Mouse (Mus musculus) limb, embryonic 15.5 days (tissue): ENCODE results near the gene Tjp1. TPM values are rescaled to one million over a fixed set of nuclear protein-coding genes. Genes with fewer than 3 reads are reported as not detected.

Source experiments
- ATAC-seq: fragments of 200-750 bp; cut with Nextera tagmentation; 2 replicates; pipeline ENCODE4 v1.8.0; 2017; ENCODE audit warnings: low read depth, moderate TSS enrichment; ENCODE audit not compliant: insufficient number of reproducible peaks, low FRiP score, low TSS enrichment
- H3K27ac ChIP-seq: fragments of 300-500 bp; sonication (generic); 2 replicates; pipeline ENCODE4 v1.5.1; 2015; ENCODE audit warnings: moderate library complexity, mild to moderate bottlenecking, inconsistent platforms
- H3K27me3 ChIP-seq: fragments of 300-500 bp; sonication (generic); 2 replicates; pipeline ENCODE4 v1.6.1; 2015; ENCODE audit warnings: inconsistent platforms
- H3K36me3 ChIP-seq: fragments of 300-500 bp; sonication (generic); 2 replicates; pipeline ENCODE4 v1.6.1; 2015; ENCODE audit warnings: inconsistent platforms
- H3K4me1 ChIP-seq: fragments of 300-500 bp; sonication (generic); 2 replicates; pipeline ENCODE4 v1.6.1; 2015; ENCODE audit warnings: inconsistent platforms
- H3K4me2 ChIP-seq: fragments of 300-500 bp; sonication (generic); 2 replicates; pipeline ENCODE4 v1.6.1; 2015; ENCODE audit warnings: mild to moderate bottlenecking, inconsistent platforms
- H3K4me3 ChIP-seq: fragments of 300-500 bp; sonication (generic); 2 replicates; pipeline ENCODE4 v1.5.1; 2015; ENCODE audit warnings: mild to moderate bottlenecking, inconsistent platforms
- H3K9ac ChIP-seq: fragments of 300-500 bp; sonication (generic); 2 replicates; pipeline ENCODE4 v1.6.1; 2015; ENCODE audit warnings: inconsistent platforms
- H3K9me3 ChIP-seq: fragments of 300-500 bp; sonication (generic); 2 replicates; pipeline ENCODE4 v1.6.1; 2016; ENCODE audit warnings: inconsistent platforms
- WGBS: fragments of 180-500 bp; shearing (Covaris S2); methylation state at CpG from one replicate; pipeline ENCODE4 v1.1.7; 2015; 5-methylcytosine and 5-hydroxymethylcytosine counted together
- polyA plus RNA-seq: library from polyadenylated mRNA; unstranded; fragments of >200 nt; fragmentation: Nextera tagmentation; extraction: Ambion mirVana; gene quantifications from 2 replicates; pipeline ENCODE4 v1.2.1, GENCODE M21; 2015

Tjp1 gene
- polyA plus RNA-seq, 1 experiment from 2014 or later: 25.1 TPM

DNA sequence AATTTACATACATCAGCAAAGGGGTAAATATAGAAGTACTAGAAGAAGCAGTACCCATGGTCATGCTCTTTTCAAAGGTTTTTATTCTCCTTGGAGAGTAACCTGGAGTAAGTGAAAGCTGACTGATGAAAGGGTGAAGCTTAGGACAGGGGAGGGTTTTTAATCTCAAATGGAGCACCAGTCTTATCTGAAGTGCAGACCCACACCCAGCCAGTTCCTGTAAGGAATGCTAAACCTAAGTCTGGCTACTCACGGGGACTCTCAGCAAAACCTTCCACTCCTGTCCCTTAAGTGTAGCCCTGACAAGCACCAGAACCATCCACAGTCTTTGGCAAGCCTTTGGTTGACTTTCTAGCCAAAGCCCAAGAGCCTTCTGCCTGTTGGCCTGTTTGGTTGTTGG, 105.1 kb downstream of the Tjp1 start:
- Histone ChIP-seq H3K36me3 (no peaks in the 10 kb centered on the region), H3K4me1 (peaks cover 7% of the 10 kb centered on the region; the same call in 1 of the 2 replicates), H3K27ac (no peak overlapping the region), H3K9me3 (no peaks in the 10 kb centered on the region), H3K9ac (no peak overlapping the region), H3K27me3 (no peaks in the 10 kb centered on the region), H3K4me3 (no peak overlapping the region), H3K4me2 (no peak overlapping the region)
- 100% methylated on average over 1 of the region's 1 CpGs for WGBS
- ATAC-seq: no peak

GRCm38 (mm10) chr7:65421451-65421850, 106.1 kb downstream of the Tjp1 start:
- ATAC-seq: 0 out of 2 replicates have a peak, but pooled peaks have one; percentile 44

GRCm38 (mm10) chr7:65419926-65420325, 107.7 kb downstream of the Tjp1 start:
- H3K9ac ChIP-seq: no peak overlapping the region
- H3K4me2 ChIP-seq: no peak overlapping the region
- no peaks in the 10 kb centered on the region for H3K9me3 ChIP-seq
- H3K4me1 ChIP-seq: peaks cover 18% of the 10 kb centered on the region
- 77% methylated on average over 1 of the region's 1 CpGs for WGBS
- H3K27me3 ChIP-seq: no peaks in the 10 kb centered on the region
- no peaks in the 10 kb centered on the region for H3K36me3 ChIP-seq
- H3K27ac ChIP-seq: no peak overlapping the region
- H3K4me3 ChIP-seq: no peak overlapping the region
- ATAC-seq: no peak

More at GRCm38 (mm10) chr7:65421451-65421850, 106.1 kb downstream of the Tjp1 start:
- no peaks in the 10 kb centered on the region for H3K9me3 ChIP-seq
- no peaks in the 10 kb centered on the region for H3K36me3 ChIP-seq
- H3K4me2 ChIP-seq: no peak overlapping the region
- no peak overlapping the region for H3K9ac ChIP-seq
- 37% methylated on average over 10 of the region's 10 CpGs for WGBS
- H3K4me3 ChIP-seq: no peak overlapping the region
- H3K27ac ChIP-seq: no peak overlapping the region
- H3K27me3 ChIP-seq: no peaks in the 10 kb centered on the region
- H3K4me1 ChIP-seq: peaks cover 15% of the 10 kb centered on the region

- Histone ChIP-seq H3K9me3 (no peaks in the 10 kb centered on the region), H3K4me2 (no peak overlapping the region), H3K4me1 (peaks cover 21% of the 10 kb centered on the region), H3K4me3 (no peak overlapping the region), H3K27me3 (no peaks in the 10 kb centered on the region), H3K9ac (no peak overlapping the region), H3K36me3 (no peaks in the 10 kb centered on the region), H3K27ac (no peak overlapping the region)
- WGBS: 79% methylated on average over 3 of the region's 3 CpGs
- no peak for ATAC-seq
These were observed 108.6 kb downstream of the Tjp1 start for GRCm38 (mm10) chr7:65419012-65419411.

- Histone ChIP-seq H3K4me1 (peaks cover 21% of the 10 kb centered on the region), H3K36me3 (no peaks in the 10 kb centered on the region), H3K27me3 (no peaks in the 10 kb centered on the region), H3K4me3 (no peak overlapping the region), H3K4me2 (no peak overlapping the region), H3K9me3 (no peaks in the 10 kb centered on the region), H3K9ac (no peak overlapping the region), H3K27ac (no peak overlapping the region)
- WGBS: 71% methylated on average over 10 of the region's 10 CpGs
- ATAC-seq: no peak
These were observed 109.1 kb downstream of the Tjp1 start for GRCm38 (mm10) chr7:65418366-65418911.

- no peaks in the 10 kb centered on the region for H3K9me3 ChIP-seq
- 39% methylated on average over 10 of the region's 10 CpGs for WGBS
- H3K4me2 ChIP-seq: no peak overlapping the region
- no peak for ATAC-seq
- H3K4me3 ChIP-seq: no peak overlapping the region
- no peaks in the 10 kb centered on the region for H3K27me3 ChIP-seq
- no peak overlapping the region for H3K9ac ChIP-seq
- peaks cover 21% of the 10 kb centered on the region for H3K4me1 ChIP-seq
- no peak overlapping the region for H3K27ac ChIP-seq
- H3K36me3 ChIP-seq: no peaks in the 10 kb centered on the region
These were observed 110.1 kb downstream of the Tjp1 start for GRCm38 (mm10) chr7:65417231-65418100.

GRCm38 (mm10) chr7:65416506-65416905, 111.1 kb downstream of the Tjp1 start:
- no peaks in the 10 kb centered on the region for H3K9me3 ChIP-seq
- no peak overlapping the region for H3K9ac ChIP-seq
- H3K36me3 ChIP-seq: no peaks in the 10 kb centered on the region
- no peaks in the 10 kb centered on the region for H3K27me3 ChIP-seq
- H3K4me3 ChIP-seq: no peak overlapping the region
- H3K27ac ChIP-seq: no peak overlapping the region
- peaks cover 21% of the 10 kb centered on the region for H3K4me1 ChIP-seq
- no peak for ATAC-seq
- H3K4me2 ChIP-seq: no peak overlapping the region
- 71% methylated on average over 3 of the region's 3 CpGs for WGBS

- Histone ChIP-seq H3K4me1 (peaks cover 19% of the 10 kb centered on the region), H3K27me3 (no peaks in the 10 kb centered on the region), H3K4me2 (no peak overlapping the region), H3K36me3 (no peaks in the 10 kb centered on the region), H3K9me3 (no peaks in the 10 kb centered on the region), H3K9ac (no peak overlapping the region), H3K4me3 (no peak overlapping the region), H3K27ac (no peak overlapping the region)
- no peak for ATAC-seq
- 35% methylated on average over 13 of the region's 13 CpGs for WGBS
These were observed 113.3 kb downstream of the Tjp1 start for GRCm38 (mm10) chr7:65413946-65414945.

- Histone ChIP-seq H3K36me3 (no peaks in the 10 kb centered on the region), H3K27ac (no peak overlapping the region), H3K9ac (no peak overlapping the region), H3K4me1 (0 out of 2 replicates have a peak, but pooled peaks cover 3% of the 10 kb centered on the region), H3K27me3 (no peaks in the 10 kb centered on the region), H3K4me2 (no peak overlapping the region), H3K4me3 (no peak overlapping the region), H3K9me3 (no peaks in the 10 kb centered on the region)
- WGBS: 32% methylated on average over 7 of the region's 7 CpGs
- ATAC-seq: no peak
These were observed 116.9 kb downstream of the Tjp1 start for GRCm38 (mm10) chr7:65410668-65411067.

DNA sequence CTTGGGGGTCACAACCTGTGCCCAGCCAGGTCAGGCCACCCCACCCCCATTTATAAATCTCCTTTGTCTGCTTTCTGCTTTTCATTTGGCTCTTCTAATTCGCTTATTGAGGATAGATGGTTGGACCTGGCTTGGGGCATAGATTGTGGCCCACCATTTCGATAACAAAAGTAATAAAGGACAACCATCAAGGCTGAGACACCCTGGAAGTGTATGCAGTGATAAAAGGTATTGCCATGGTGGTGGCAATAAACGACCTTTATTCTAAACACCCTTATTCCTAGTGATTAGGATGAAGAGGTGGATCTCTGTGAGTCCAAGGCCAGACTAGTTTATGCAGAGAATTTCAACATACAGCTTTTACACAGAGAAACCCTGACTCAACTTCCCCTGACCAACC, 121.2 kb downstream of the Tjp1 start:
- H3K4me1 ChIP-seq: no peaks in the 10 kb centered on the region
- H3K9ac ChIP-seq: no peak overlapping the region
- H3K4me2 ChIP-seq: no peak overlapping the region
- H3K9me3 ChIP-seq: no peaks in the 10 kb centered on the region
- no peak overlapping the region for H3K4me3 ChIP-seq
- no peaks in the 10 kb centered on the region for H3K36me3 ChIP-seq
- ATAC-seq: no peak
- 72% methylated on average over 3 of the region's 3 CpGs for WGBS
- H3K27ac ChIP-seq: no peak overlapping the region
- no peaks in the 10 kb centered on the region for H3K27me3 ChIP-seq

DNA sequence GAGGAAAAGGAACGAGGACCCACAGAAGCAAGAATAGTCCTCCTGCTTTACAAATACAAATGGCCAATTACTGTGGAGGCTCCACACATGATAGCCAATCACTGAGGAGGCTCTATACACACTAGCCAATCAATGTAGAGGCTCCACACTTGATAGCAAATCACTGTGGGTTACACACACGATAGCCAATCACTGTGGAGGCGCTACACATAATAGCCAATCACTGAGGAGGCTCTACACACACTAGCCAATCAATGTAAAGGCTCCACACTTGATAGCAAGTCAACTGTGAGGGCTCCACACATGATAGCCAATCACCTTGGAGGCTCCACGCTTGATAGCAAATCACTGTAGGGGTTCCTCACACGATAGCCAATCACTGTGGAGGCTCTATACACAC, 125.1 kb downstream of the Tjp1 start:
- Histone ChIP-seq H3K9me3 (no peaks in the 10 kb centered on the region), H3K4me1 (no peaks in the 10 kb centered on the region), H3K36me3 (no peaks in the 10 kb centered on the region), H3K27ac (no peak overlapping the region), H3K27me3 (no peaks in the 10 kb centered on the region), H3K4me2 (no peak overlapping the region), H3K9ac (no peak overlapping the region), H3K4me3 (no peak overlapping the region)
- 91% methylated on average over 5 of the region's 5 CpGs for WGBS
- ATAC-seq: no peak
